Mouse (Mus musculus) limb, embryonic 11.5 days (tissue): ENCODE results near the gene Abhd12b. TPM values are rescaled to one million over a fixed set of nuclear protein-coding genes. Genes with fewer than 3 reads are reported as not detected.
"Not testable (repeated sequence)": the region's sequence is repeated elsewhere in the genome, so short reads cannot be mapped to it uniquely, and the experiment has no call there.

Experiments
- ATAC-seq: fragments of 200-750 bp; cut with Nextera tagmentation; 2 replicates; pipeline ENCODE4 v1.8.0; 2017; ENCODE audit warnings: low read depth; ENCODE audit not compliant: insufficient number of reproducible peaks, low FRiP score, low TSS enrichment
- DNase-seq: peaks from one replicate; pipeline ENCODE4 v3.0.0-alpha.2; 2015; ENCODE audit warnings: low spot score
- H3K27ac ChIP-seq: fragments of 300-500 bp; sonication (generic); replicated peaks from 2 replicates; pipeline ENCODE4 v1.5.1; 2014; ENCODE audit warnings: low read depth, mild to moderate bottlenecking, low read length
- H3K27me3 ChIP-seq: fragments of 300-500 bp; sonication (generic); 2 replicates; pipeline ENCODE4 v1.6.1; 2014; ENCODE audit warnings: mild to moderate bottlenecking, low read length, mixed read lengths; ENCODE audit not compliant: control insufficient read depth, insufficient read depth
- H3K36me3 ChIP-seq: fragments of 300-500 bp; sonication (generic); 2 replicates; pipeline ENCODE4 v1.6.1; 2014; ENCODE audit warnings: mild to moderate bottlenecking, low read length, moderate library complexity, mixed read lengths; ENCODE audit not compliant: control insufficient read depth, insufficient read depth
- H3K4me1 ChIP-seq: fragments of 300-500 bp; sonication (generic); 2 replicates; pipeline ENCODE4 v1.6.1; 2014; ENCODE audit warnings: low read length, mixed read lengths; ENCODE audit not compliant: control insufficient read depth, insufficient read depth
- H3K4me2 ChIP-seq: fragments of 300-500 bp; sonication (generic); 2 replicates; pipeline ENCODE4 v1.6.1; 2014; ENCODE audit warnings: low read depth, mild to moderate bottlenecking, moderate library complexity; ENCODE audit not compliant: severe bottlenecking
- H3K4me3 ChIP-seq: fragments of 300-500 bp; sonication (generic); 2 replicates; pipeline ENCODE4 v1.5.1; 2014; ENCODE audit warnings: low read depth, low read length
- H3K9ac ChIP-seq: fragments of 300-500 bp; sonication (generic); 2 replicates; pipeline ENCODE4 v1.6.1; 2014; ENCODE audit warnings: mild to moderate bottlenecking, low read length
- H3K9me3 ChIP-seq: fragments of 300-500 bp; sonication (generic); 2 replicates; pipeline ENCODE4 v1.6.1; 2016; ENCODE audit warnings: low read length; ENCODE audit not compliant: control insufficient read depth
- WGBS: fragments of 180-500 bp; shearing (Covaris S2); extraction: QIAGEN DNeasy Blood & Tissue Kit; methylation state at CpG from one replicate; pipeline ENCODE4 v1.1.7; 2014; 5-methylcytosine and 5-hydroxymethylcytosine counted together
- polyA plus RNA-seq: library from polyadenylated mRNA; unstranded; fragments of >200 nt; fragmentation: Nextera tagmentation; extraction: Ambion mirVana; gene quantifications from 2 replicates; pipeline ENCODE4 v1.2.1, GENCODE M21; 2014

The Abhd12b gene
- polyA plus RNA-seq, 1 experiment from 2014 or later: 0.15 TPM

- no peak overlapping the region for H3K9ac ChIP-seq
- no peak for ATAC-seq
- H3K4me2 ChIP-seq: no peak overlapping the region
- no peak overlapping the region for H3K4me3 ChIP-seq
- no peak overlapping the region for H3K27ac ChIP-seq
- DNase-seq: no peak
- H3K27me3 ChIP-seq: no peaks in the 10 kb centered on the region
- no peaks in the 10 kb centered on the region for H3K4me1 ChIP-seq
- no peaks in the 10 kb centered on the region for H3K9me3 ChIP-seq
- WGBS: 94% methylated on average over 5 of the region's 5 CpGs
- H3K36me3 ChIP-seq: no peaks in the 10 kb centered on the region
These were observed 12.9 kb upstream of the Abhd12b start for GRCm38 (mm10) chr12:70140993-70141576.

- not testable (repeated sequence) for DNase-seq, H3K4me2 ChIP-seq, H3K9ac ChIP-seq, H3K36me3 ChIP-seq, H3K4me1 ChIP-seq, H3K9me3 ChIP-seq, H3K4me3 ChIP-seq, ATAC-seq, H3K27ac ChIP-seq, H3K27me3 ChIP-seq
- WGBS: 50% methylated on average over 3 of the region's 3 CpGs
These were observed 9.8 kb upstream of the Abhd12b start for GRCm38 (mm10) chr12:70144106-70144587.

GRCm38 (mm10) chr12:70144637-70145448, 9.1 kb upstream of the Abhd12b start:
- no peak overlapping the region for H3K9ac ChIP-seq
- 55% methylated on average over 20 of the region's 20 CpGs for WGBS
- no peak overlapping the region for H3K4me2 ChIP-seq
- H3K4me3 ChIP-seq: no peak overlapping the region
- DNase-seq (peak; percentile 70), ATAC-seq (no peak)
- peaks cover 8% of the 10 kb centered on the region; the same call in 1 of the 2 replicates for H3K4me1 ChIP-seq
- no peak overlapping the region for H3K27ac ChIP-seq
- no peaks in the 10 kb centered on the region for H3K36me3 ChIP-seq
- H3K27me3 ChIP-seq: no peaks in the 10 kb centered on the region
- no peaks in the 10 kb centered on the region for H3K9me3 ChIP-seq

- Histone ChIP-seq H3K36me3 (no peaks in the 10 kb centered on the region), H3K4me1 (peaks cover 8% of the 10 kb centered on the region; the same call in 1 of the 2 replicates), H3K27me3 (no peaks in the 10 kb centered on the region), H3K27ac (no peak overlapping the region), H3K9me3 (no peaks in the 10 kb centered on the region), H3K4me2 (no peak overlapping the region), H3K9ac (no peak overlapping the region), H3K4me3 (no peak overlapping the region)
- ATAC-seq (no peak), DNase-seq (no peak)
- WGBS: 88% methylated on average over 6 of the region's 6 CpGs
These were observed 8.4 kb upstream of the Abhd12b start for GRCm38 (mm10) chr12:70145586-70145985.

GRCm38 (mm10) chr12:70147986-70148630, 5.8 kb upstream of the Abhd12b start:
- DNase-seq: peak; percentile 29

GRCm38 (mm10) chr12:70148631-70149265, 5.2 kb upstream of the Abhd12b start:
- Histone ChIP-seq H3K4me3 (no peak overlapping the region; the same call in 1 of the 2 replicates), H3K27me3 (no peaks in the 10 kb centered on the region), H3K36me3 (no peaks in the 10 kb centered on the region), H3K4me1 (peaks cover 8% of the 10 kb centered on the region; the same call in 1 of the 2 replicates), H3K4me2 (peak overlapping the region; percentile 41; the same call in 1 of the 2 replicates), H3K9me3 (no peaks in the 10 kb centered on the region), H3K9ac (0 out of 2 replicates have a peak overlapping the region, but pooled peaks have one; percentile 12), H3K27ac (no peak overlapping the region)
- ATAC-seq (no peak), DNase-seq (peak; percentile 41)
- WGBS: 12% methylated on average over 11 of the region's 11 CpGs

More at GRCm38 (mm10) chr12:70147986-70148630, 5.8 kb upstream of the Abhd12b start:
- ATAC-seq: 0 out of 2 replicates have a peak, but pooled peaks have one; percentile 35
- peaks cover 8% of the 10 kb centered on the region; the same call in 1 of the 2 replicates for H3K4me1 ChIP-seq
- no peak overlapping the region for H3K9ac ChIP-seq
- no peak overlapping the region for H3K27ac ChIP-seq
- H3K27me3 ChIP-seq: no peaks in the 10 kb centered on the region
- H3K9me3 ChIP-seq: no peaks in the 10 kb centered on the region
- 14% methylated on average over 13 of the region's 13 CpGs for WGBS
- no peak overlapping the region; the same call in 1 of the 2 replicates for H3K4me3 ChIP-seq
- H3K4me2 ChIP-seq: peak overlapping the region; percentile 41
- H3K36me3 ChIP-seq: no peaks in the 10 kb centered on the region

GRCm38 (mm10) chr12:70156222-70156621, 2.3 kb downstream of the Abhd12b start:
- no peak overlapping the region for H3K4me3 ChIP-seq

More at GRCm38 (mm10) chr12:70156222-70156621, 2.3 kb downstream of the Abhd12b start:
- Histone ChIP-seq H3K36me3 (no peaks in the 10 kb centered on the region), H3K27me3 (no peaks in the 10 kb centered on the region), H3K9me3 (no peaks in the 10 kb centered on the region), H3K4me1 (no peaks in the 10 kb centered on the region), H3K9ac (no peak overlapping the region), H3K27ac (no peak overlapping the region), H3K4me2 (no peak overlapping the region)
- WGBS: 80% methylated on average over 6 of the region's 6 CpGs
- ATAC-seq: no peak
- no peak for DNase-seq
